Mouse (Mus musculus) left cerebral cortex, postnatal 25 days (tissue): Measurements from ENCODE around the gene Twsg1. TPM values are rescaled to one million over a fixed set of nuclear protein-coding genes. Genes with fewer than 3 reads are reported as not detected.
"Not testable (repeated sequence)": the region's sequence is repeated elsewhere in the genome, so short reads cannot be mapped to it uniquely, and the experiment has no call there.

Experiments
- DNase-seq, 2 experiments: peaks; one replicate each; pipeline ENCODE4 v3.0.0; 2022; ENCODE audit warnings: low spot score in 2 of 2, mixed read lengths in 1 of 2
- intact Hi-C: fragments of 180-260 bp; cut with DNase I; formaldehyde crosslinking; loops from one replicate; pipeline ENCODE4 v1.15.1; 2025
- total RNA-seq, 2 experiments: library from RNA; stranded (reverse); gene quantifications; 2 replicates each; pipeline ENCODE4 v1.2.3; 2021

Gene Twsg1
- total RNA-seq = 10 to 100 TPM; 25.2 to 30.1 TPM

- intact Hi-C loops = loop anchor here (1.0 to 5.0 kb wide), 2 partner anchors 66 to 151 kb away; partner anchors contain the start of genes Ndufv2 and Ralbp1
- peak; percentile 92 for DNase-seq
These were observed at the start of gene Twsg1 for GRCm38 (mm10) chr17:65950622-65951404. Twsg1 (minus strand) TSS chr17:65951226.

GRCm38 (mm10) chr17:65988151-65988820 is 37.3 kb upstream of the Twsg1 start:
- intact Hi-C loops = no loop called here
- no peak for DNase-seq

GRCm38 (mm10) chr17:65976720-65977119 is 25.7 kb upstream of the Twsg1 start:
- DNase-seq, intact Hi-C loops: not testable (repeated sequence)

- DNase-seq = no peak
- intact Hi-C loops = no loop called here
These were observed 16.7 kb upstream of the Twsg1 start for GRCm38 (mm10) chr17:65967751-65968150.

- DNase-seq = no peak
- intact Hi-C loops = no loop called here
These were observed 11.2 kb upstream of the Twsg1 start for GRCm38 (mm10) chr17:65962263-65962662.

GRCm38 (mm10) chr17:65961606-65962136 is 10.6 kb upstream of the Twsg1 start:
- intact Hi-C loops = no loop called here
- DNase-seq = peak in 1 of 2 experiments; percentile 56

- DNase-seq = no peak
- intact Hi-C loops = no loop called here
These were observed 8.0 kb upstream of the Twsg1 start for GRCm38 (mm10) chr17:65959011-65959410.

GRCm38 (mm10) chr17:65958366-65958765 is 7.3 kb upstream of the Twsg1 start:
- intact Hi-C loops = no loop called here
- DNase-seq = no peak

GRCm38 (mm10) chr17:65957782-65958325 is 6.8 kb upstream of the Twsg1 start:
- intact Hi-C loops = no loop called here
- DNase-seq = no peak

GRCm38 (mm10) chr17:65956993-65957781 is 6.2 kb upstream of the Twsg1 start:
- intact Hi-C loops = no loop called here
- no peak for DNase-seq

- intact Hi-C loops = no loop called here
These were observed 5.1 kb upstream of the Twsg1 start for GRCm38 (mm10) chr17:65956140-65956539.

GRCm38 (mm10) chr17:65953959-65954358 is 2.9 kb upstream of the Twsg1 start:
- DNase-seq = no peak
- intact Hi-C loops = loop anchor here (5.0 kb wide), 1 partner anchor 148 kb away; the partner anchor contains the start of gene Ndufv2

More at GRCm38 (mm10) chr17:65956140-65956539, 5.1 kb upstream of the Twsg1 start:
- no peak for DNase-seq

- intact Hi-C loops = loop anchor here (5.0 kb wide), 1 partner anchor 150 kb away; the partner anchor contains the start of gene Ndufv2
These were observed 1.1 kb upstream of the Twsg1 start for GRCm38 (mm10) chr17:65952083-65952482.

GRCm38 (mm10) chr17:65950183-65950582 is 843 bp downstream of the Twsg1 start:
- intact Hi-C loops = loop anchor here (1.0 to 5.0 kb wide), 2 partner anchors 65 to 152 kb away; partner anchors contain the start of genes Ndufv2 and Ralbp1
- DNase-seq = no peak

More at GRCm38 (mm10) chr17:65952083-65952482, 1.1 kb upstream of the Twsg1 start:
- no peak for DNase-seq

GRCm38 (mm10) chr17:65947307-65947706 is 3.7 kb downstream of the Twsg1 start:
- no peak for DNase-seq
- intact Hi-C loops = no loop called here

- intact Hi-C loops = no loop called here
- no peak for DNase-seq
These were observed 5.6 kb downstream of the Twsg1 start for GRCm38 (mm10) chr17:65945420-65945819.

- intact Hi-C loops = no loop called here
- no peak for DNase-seq
These were observed 8.6 kb downstream of the Twsg1 start for GRCm38 (mm10) chr17:65942394-65942793.

GRCm38 (mm10) chr17:65941275-65941674 is 9.8 kb downstream of the Twsg1 start:
- intact Hi-C loops = no loop called here
- no peak for DNase-seq

GRCm38 (mm10) chr17:65940221-65940620 is 10.8 kb downstream of the Twsg1 start:
- intact Hi-C loops = no loop called here

More at GRCm38 (mm10) chr17:65940221-65940620, 10.8 kb downstream of the Twsg1 start:
- no peak for DNase-seq
